ENCODE assay signal across 9 mouse cellular contexts in the genomic region with DNA sequence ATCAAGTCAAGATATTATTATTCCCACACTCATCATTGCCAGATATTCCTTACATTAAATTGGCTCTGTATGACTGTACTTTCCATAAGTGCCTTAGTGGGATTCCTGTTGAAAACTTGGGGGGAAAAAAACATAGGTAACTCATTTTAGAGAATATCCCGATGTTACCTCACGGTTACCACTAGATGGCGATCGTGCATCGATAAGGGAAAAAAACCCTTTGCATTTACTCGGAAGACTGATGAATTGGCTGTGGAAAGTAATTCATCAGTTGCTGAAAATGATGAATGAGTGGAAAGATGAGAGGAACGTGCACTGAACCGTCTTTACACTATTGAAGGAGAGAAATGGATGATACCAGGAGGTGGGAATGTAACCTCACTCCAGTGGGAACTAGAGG.
DNase-seq lines count a peak whose midpoint lies in the region; ATAC-seq and TF ChIP-seq lines count a peak whose summit lies in the region.
"Had no signal": no experiment of that assay in that cellular context is flagged by ENCODE, and none has a peak within 500 bp of the region (broad histone marks: within the 10 kb centered on the region; RNA-seq: fewer than 3 reads in every experiment).

No protein-coding gene starts in this region.

- no peak for ATAC-seq in midbrain, embryonic 14.5 days (ENCODE audit: low FRiP score, low TSS enrichment)
- ATAC-seq in midbrain, embryonic 11.5 days (ENCODE audit: low FRiP score) = no peak

- peak; percentile 59 for TF ChIP-seq CTCF in heart, adult 2 months (IDR thresholded peaks at IDR 0.05)

- intact Hi-C loops in heart, adult 2 months (cut with DNase I) = no loop called here

- no peaks in the 10 kb centered on the region for H3K79me2 ChIP-seq in heart, adult 2 months (replicated peaks; ENCODE audit: control insufficient read depth, insufficient read depth, low read length)

- TF ChIP-seq EP300 in heart, adult 2 months (IDR thresholded peaks at IDR 0.05; ENCODE audit: insufficient read depth, low read depth, low read length) = no peak

- H3K4me2 ChIP-seq in midbrain, embryonic 14.5 days (ENCODE audit: low read length) = no peak overlapping the region
- H3K4me2 ChIP-seq in midbrain, embryonic 11.5 days = no peak overlapping the region
- H3K4me2 ChIP-seq: lung, embryonic 15.5 days had no signal

- H3K36me3 ChIP-seq in heart, adult 2 months (ENCODE audit: control insufficient read depth, insufficient read depth, low read length) = no peaks in the 10 kb centered on the region
- H3K36me3 ChIP-seq in midbrain, embryonic 14.5 days (ENCODE audit: control insufficient read depth, insufficient read depth, low read length) = no peaks in the 10 kb centered on the region
- H3K36me3 ChIP-seq in midbrain, embryonic 11.5 days (ENCODE audit: control insufficient read depth, insufficient read depth, low read length) = no peaks in the 10 kb centered on the region
- H3K36me3 ChIP-seq: lung, embryonic 15.5 days had no signal

- no peak for TF ChIP-seq POLR2A in heart, adult 2 months (IDR thresholded peaks at IDR 0.05; ENCODE audit: insufficient read depth, low read depth, low read length)

- no peaks in the 10 kb centered on the region for H3K9me3 ChIP-seq in midbrain, embryonic 14.5 days (ENCODE audit: control insufficient read depth, low read length)
- no peaks in the 10 kb centered on the region for H3K9me3 ChIP-seq in midbrain, embryonic 11.5 days (ENCODE audit: control insufficient read depth, low read length)
- H3K9me3 ChIP-seq: lung, embryonic 15.5 days had no signal

- no peak overlapping the region for H3K9ac ChIP-seq in heart, adult 2 months (ENCODE audit: low read depth, low read length)
- no peak overlapping the region for H3K9ac ChIP-seq in midbrain, embryonic 14.5 days (replicated peaks; ENCODE audit: low read length)
- H3K9ac ChIP-seq in midbrain, embryonic 11.5 days (ENCODE audit: low read length) = no peak overlapping the region
- H3K9ac ChIP-seq: lung, embryonic 15.5 days had no signal

- no peak for DNase-seq in heart, adult 2 months
- no peak for DNase-seq in heart, adult 8-10 months (ENCODE audit: low spot score)
- peak; percentile 57 for DNase-seq in midbrain, embryonic 14.5 days
- no peak for DNase-seq in midbrain, embryonic 11.5 days (ENCODE audit: low spot score, missing footprints)
- peak; percentile 7 for DNase-seq in c-Kit-positive CD71-positive TER-119-positive erythroid progenitor cells, embryonic 14.5 days (ENCODE audit: low spot score)
- DNase-seq in telencephalon, adult 2 months (ENCODE audit: low read depth, low spot score) = peak; percentile 9
- DNase-seq in gastrocnemius, postnatal 4 days (ENCODE audit: low spot score in 2 of 2) = no peak
- no peak for DNase-seq in neural tube, embryonic 10.5 days (ENCODE audit: extremely low spot score, low spot score)

- WGBS in heart, adult 2 months = 12% methylated on average over 8 of the region's 8 CpGs
- WGBS in midbrain, embryonic 14.5 days = 21% methylated on average over 8 of the region's 8 CpGs
- WGBS in midbrain, embryonic 11.5 days = 18% methylated on average over 8 of the region's 8 CpGs

- no peaks in the 10 kb centered on the region for H3K4me1 ChIP-seq in heart, adult 2 months (ENCODE audit: control insufficient read depth, insufficient read depth, low read length)
- 0 out of 2 replicates have a peak, but pooled peaks cover 2% of the 10 kb centered on the region for H3K4me1 ChIP-seq in midbrain, embryonic 14.5 days (ENCODE audit: control insufficient read depth, insufficient read depth, low read length)
- no peaks in the 10 kb centered on the region for H3K4me1 ChIP-seq in midbrain, embryonic 11.5 days (ENCODE audit: control insufficient read depth, insufficient read depth, low read length)
- H3K4me1 ChIP-seq: lung, embryonic 15.5 days had no signal

- no peak overlapping the region for H3K27ac ChIP-seq in heart, adult 2 months
- no peak overlapping the region for H3K27ac ChIP-seq in midbrain, embryonic 14.5 days (replicated peaks; ENCODE audit: low read depth, low read length)
- no peak overlapping the region for H3K27ac ChIP-seq in midbrain, embryonic 11.5 days (ENCODE audit: low read depth, low read length)
- H3K27ac ChIP-seq: lung, embryonic 15.5 days had no signal

- H3K27me3 ChIP-seq in heart, adult 2 months (ENCODE audit: control insufficient read depth, insufficient read depth, low read length) = no peaks in the 10 kb centered on the region
- H3K27me3 ChIP-seq in midbrain, embryonic 14.5 days (ENCODE audit: control insufficient read depth, insufficient read depth, low read length) = no peaks in the 10 kb centered on the region
- no peaks in the 10 kb centered on the region for H3K27me3 ChIP-seq in midbrain, embryonic 11.5 days (ENCODE audit: control insufficient read depth, insufficient read depth, low read length)
- H3K27me3 ChIP-seq: lung, embryonic 15.5 days had no signal

- H3K4me3 ChIP-seq in heart, adult 2 months = no peak overlapping the region
- no peak overlapping the region for H3K4me3 ChIP-seq in midbrain, embryonic 14.5 days (replicated peaks; ENCODE audit: low read depth, low read length)
- H3K4me3 ChIP-seq in midbrain, embryonic 11.5 days (ENCODE audit: low read depth, low read length) = no peak overlapping the region
- H3K4me3 ChIP-seq: lung, embryonic 15.5 days had no signal

Comparison
In these comparisons a context has a peak if more than half of its experiments do, and no peak if none do; other contexts are left out.
1. DNase-seq: peak in midbrain, embryonic 14.5 days (single experiment), c-Kit-positive CD71-positive TER-119-positive erythroid progenitor cells, embryonic 14.5 days (single experiment) and telencephalon, adult 2 months (single experiment); none in heart, adult 2 months (0 of 2), heart, adult 8-10 months (single experiment), midbrain, embryonic 11.5 days (single experiment), gastrocnemius, postnatal 4 days (0 of 2) and neural tube, embryonic 10.5 days (single experiment).